Mouse (Mus musculus): ENCODE measurements around the gene Il20rb. TPM values are rescaled to one million over a fixed set of nuclear protein-coding genes. Genes with fewer than 3 reads are reported as not detected.

Gene Il20rb
- total RNA-seq, 2 experiments from 2014 or later = 0.77 to 1.5 TPM

- intact Hi-C loops (cut with DNase I) = loop anchor here (5.0 kb wide), 2 partner anchors 599 to 714 kb away; no protein-coding TSS in a partner anchor
Observed at GRCm38 (mm10) chr9:100446059-100446686, 40.4 kb downstream of the Il20rb start.

GRCm38 (mm10) chr9:100440111-100440790 lies 46.3 kb downstream of the Il20rb start:
- DNase-seq (ENCODE audit: extremely low spot score in 1 of 2, low spot score in 2 of 2) = peak; percentile 60 to 69
- intact Hi-C loops (cut with DNase I) = no loop called here

More at GRCm38 (mm10) chr9:100446059-100446686, 40.4 kb downstream of the Il20rb start:
- peak; percentile 73 to 82 for DNase-seq (ENCODE audit: extremely low spot score in 1 of 2, low spot score in 2 of 2)

GRCm38 (mm10) chr9:100439481-100439880 lies 47.1 kb downstream of the Il20rb start:
- no peak for DNase-seq (ENCODE audit: extremely low spot score in 1 of 2, low spot score in 2 of 2)
- intact Hi-C loops (cut with DNase I) = no loop called here

GRCm38 (mm10) chr9:100438994-100439393 lies 47.6 kb downstream of the Il20rb start:
- DNase-seq (ENCODE audit: extremely low spot score in 1 of 2, low spot score in 2 of 2) = no peak
- intact Hi-C loops (cut with DNase I) = no loop called here

GRCm38 (mm10) chr9:100436865-100437595 lies 49.6 kb downstream of the Il20rb start:
- intact Hi-C loops (cut with DNase I) = no loop called here

GRCm38 (mm10) chr9:100431355-100431754 lies 55.2 kb downstream of the Il20rb start:
- no peak for DNase-seq (ENCODE audit: extremely low spot score in 1 of 2, low spot score in 2 of 2)
- intact Hi-C loops (cut with DNase I) = no loop called here

More at GRCm38 (mm10) chr9:100436865-100437595, 49.6 kb downstream of the Il20rb start:
- no peak for DNase-seq (ENCODE audit: extremely low spot score in 1 of 2, low spot score in 2 of 2)

GRCm38 (mm10) chr9:100430911-100431310 lies 55.7 kb downstream of the Il20rb start:
- intact Hi-C loops (cut with DNase I) = no loop called here
- no peak for DNase-seq (ENCODE audit: extremely low spot score in 1 of 2, low spot score in 2 of 2)

GRCm38 (mm10) chr9:100419644-100420043 lies 66.9 kb downstream of the Il20rb start:
- intact Hi-C loops (cut with DNase I) = no loop called here
- no peak for DNase-seq (ENCODE audit: extremely low spot score in 1 of 2, low spot score in 2 of 2)

GRCm38 (mm10) chr9:100419103-100419502 lies 67.5 kb downstream of the Il20rb start:
- intact Hi-C loops (cut with DNase I) = no loop called here
- no peak for DNase-seq (ENCODE audit: extremely low spot score in 1 of 2, low spot score in 2 of 2)

- intact Hi-C loops (cut with DNase I) = no loop called here
- DNase-seq (ENCODE audit: extremely low spot score in 1 of 2, low spot score in 2 of 2) = peak in 1 of 2 experiments; percentile 44
Observed at GRCm38 (mm10) chr9:100416756-100417155, 69.8 kb downstream of the Il20rb start.

GRCm38 (mm10) chr9:100416299-100416698 lies 70.3 kb downstream of the Il20rb start:
- intact Hi-C loops (cut with DNase I) = no loop called here

GRCm38 (mm10) chr9:100415328-100415979 lies 71.1 kb downstream of the Il20rb start:
- DNase-seq (ENCODE audit: extremely low spot score in 1 of 2, low spot score in 2 of 2) = peak; percentile 64 to 87
- intact Hi-C loops (cut with DNase I) = no loop called here

More at GRCm38 (mm10) chr9:100416299-100416698, 70.3 kb downstream of the Il20rb start:
- no peak for DNase-seq (ENCODE audit: extremely low spot score in 1 of 2, low spot score in 2 of 2)

Other genes with a start within 250 kb of the Il20rb start
- 10 to 100 TPM; 27.5 to 27.8 TPM for gene Nck1, start 59.3 kb upstream of the Il20rb start, total RNA-seq (2021)
- 10 to 100 TPM; 11.7 to 13.2 TPM for gene Slc35g2, start 84.3 kb upstream of the Il20rb start, total RNA-seq (2021)
- gene Stag1, start 111.0 kb upstream of the Il20rb start, total RNA-seq (2021) = 10 to 100 TPM; 33.5 to 39.1 TPM